Mouse (Mus musculus) heart, embryonic 12.5 days (tissue): Measurements from ENCODE around the gene Defb29. TPM values are rescaled to one million over a fixed set of nuclear protein-coding genes. Genes with fewer than 3 reads are reported as not detected.

Experiments used
- ATAC-seq: fragments of 200-750 bp; cut with Nextera tagmentation; 2 replicates; pipeline ENCODE4 v1.8.0; 2017; ENCODE audit warnings: moderate TSS enrichment, moderate library complexity; ENCODE audit not compliant: insufficient number of reproducible peaks, low FRiP score
- H3K27ac ChIP-seq: fragments of 300-500 bp; sonication (generic); 2 replicates; pipeline ENCODE4 v1.5.1; 2016; ENCODE audit warnings: mild to moderate bottlenecking, moderate library complexity; ENCODE audit not compliant: poor library complexity, severe bottlenecking
- H3K27me3 ChIP-seq: fragments of 300-500 bp; sonication (generic); replicated peaks from 2 replicates; pipeline ENCODE4 v1.6.1; 2016; ENCODE audit warnings: mild to moderate bottlenecking, moderate library complexity
- H3K36me3 ChIP-seq: fragments of 300-500 bp; sonication (generic); 2 replicates; pipeline ENCODE4 v1.6.1; 2016; ENCODE audit warnings: mild to moderate bottlenecking, moderate library complexity
- H3K4me1 ChIP-seq: fragments of 300-500 bp; sonication (generic); replicated peaks from 2 replicates; pipeline ENCODE4 v1.6.1; 2016; ENCODE audit warnings: mild to moderate bottlenecking
- H3K4me2 ChIP-seq: fragments of 300-500 bp; sonication (generic); 2 replicates; pipeline ENCODE4 v1.6.1; 2016; ENCODE audit warnings: mild to moderate bottlenecking, moderate library complexity
- H3K4me3 ChIP-seq: fragments of 300-500 bp; sonication (generic); 2 replicates; pipeline ENCODE4 v1.5.1; 2016; ENCODE audit warnings: mild to moderate bottlenecking
- H3K9ac ChIP-seq: fragments of 300-500 bp; sonication (generic); 2 replicates; pipeline ENCODE4 v1.6.1; 2016; ENCODE audit warnings: mild to moderate bottlenecking, moderate library complexity
- H3K9me3 ChIP-seq: fragments of 300-500 bp; sonication (generic); replicated peaks from 2 replicates; pipeline ENCODE4 v1.6.1; 2016; ENCODE audit warnings: mild to moderate bottlenecking, moderate library complexity
- WGBS: fragments of 180-500 bp; shearing (Covaris S2); methylation state at CpG from one replicate; pipeline ENCODE4 v1.1.7; 2016; 5-methylcytosine and 5-hydroxymethylcytosine counted together
- polyA plus RNA-seq: library from polyadenylated mRNA; unstranded; fragments of >200 nt; fragmentation: Nextera tagmentation; extraction: Ambion mirVana; gene quantifications from 2 replicates; pipeline ENCODE4 v1.2.1, GENCODE M21; 2016

The Defb29 gene
- polyA plus RNA-seq, 1 experiment from 2014 or later, result not detected

DNA sequence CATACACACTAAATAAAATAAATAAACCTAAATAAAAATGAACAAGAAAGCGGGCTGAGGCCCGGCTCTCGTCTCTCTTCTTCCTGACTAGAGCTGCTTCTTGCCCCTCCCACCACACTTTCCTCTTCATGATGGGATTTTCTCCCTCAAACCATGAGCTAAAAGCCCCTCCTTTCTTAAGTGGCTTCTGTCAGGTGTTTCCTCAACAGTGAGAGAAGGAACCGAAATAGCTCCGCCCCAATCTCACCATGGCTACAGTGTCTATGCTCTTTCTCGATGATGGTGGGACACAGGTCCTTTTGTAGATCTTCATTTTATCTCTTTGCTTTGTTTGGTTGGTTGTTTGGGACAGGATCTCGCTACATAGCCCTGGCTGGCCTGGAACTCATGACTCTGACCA is 16.8 kb upstream of the Defb29 start:
- H3K27me3 ChIP-seq, result no peaks in the 10 kb centered on the region

DNA sequence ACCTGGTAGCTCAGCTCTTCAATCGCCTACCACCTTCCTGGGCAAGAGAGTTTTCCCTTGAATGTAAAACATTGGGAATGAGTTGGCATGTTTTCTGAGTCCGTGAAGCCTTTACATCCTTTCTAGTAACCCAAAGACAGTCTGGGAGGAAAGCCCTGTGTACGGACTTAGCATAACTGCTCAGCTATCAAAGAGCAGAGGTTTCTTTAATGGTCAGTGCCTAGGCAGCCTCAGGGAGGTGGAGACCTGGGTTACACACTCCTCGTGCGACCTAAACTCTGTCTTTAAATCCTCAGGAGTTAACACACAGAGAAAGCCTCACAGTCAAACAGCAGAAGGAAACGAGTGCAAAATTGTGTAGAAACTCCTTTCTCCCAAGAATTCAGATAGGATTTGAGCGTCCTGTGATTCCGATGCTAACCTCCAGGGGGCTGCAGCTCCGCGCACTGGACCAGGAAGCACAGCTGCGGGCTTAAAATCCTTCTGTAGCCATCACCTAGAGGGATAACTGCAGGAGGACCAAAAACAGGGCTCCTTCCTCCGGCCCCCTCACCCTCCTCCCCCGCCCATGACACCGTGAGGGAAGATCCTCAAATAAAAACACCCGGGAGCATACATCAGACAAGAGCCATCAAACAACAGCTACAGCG is 14.0 kb upstream of the Defb29 start:
- H3K27me3 ChIP-seq, result no peaks in the 10 kb centered on the region
- H3K27ac ChIP-seq, result no peak overlapping the region
- ATAC-seq, result no peak
- H3K36me3 ChIP-seq, result no peaks in the 10 kb centered on the region
- H3K4me2 ChIP-seq, result peak overlapping the region; percentile 44
- no peaks in the 10 kb centered on the region for H3K4me1 ChIP-seq
- WGBS, result 11% methylated on average over 16 of the region's 16 CpGs
- H3K9me3 ChIP-seq, result no peaks in the 10 kb centered on the region
- H3K4me3 ChIP-seq, result no peak overlapping the region
- no peak overlapping the region for H3K9ac ChIP-seq

More for the DNA sequence above, 16.8 kb upstream of the Defb29 start:
- Histone ChIP-seq H3K9ac (no peak overlapping the region), H3K4me3 (no peak overlapping the region), H3K4me2 (no peak overlapping the region), H3K4me1 (no peaks in the 10 kb centered on the region), H3K36me3 (no peaks in the 10 kb centered on the region), H3K27ac (no peak overlapping the region), H3K9me3 (no peaks in the 10 kb centered on the region)
- WGBS, result 81% methylated on average over 7 of the region's 7 CpGs
- no peak for ATAC-seq

- Histone ChIP-seq H3K4me3 (no peak overlapping the region), H3K36me3 (no peaks in the 10 kb centered on the region), H3K4me1 (0 out of 2 replicates have a peak, but pooled peaks cover 3% of the 10 kb centered on the region), H3K9me3 (no peaks in the 10 kb centered on the region), H3K4me2 (no peak overlapping the region), H3K27ac (no peak overlapping the region), H3K27me3 (no peaks in the 10 kb centered on the region), H3K9ac (no peak overlapping the region)
- no peak for ATAC-seq
- 74% methylated on average over 5 of the region's 5 CpGs for WGBS
Observed at GRCm38 (mm10) chr2:152548124-152548523, 8.2 kb upstream of the Defb29 start.

- H3K27ac ChIP-seq, result no peak overlapping the region
- H3K4me1 ChIP-seq, result 0 out of 2 replicates have a peak, but pooled peaks cover 3% of the 10 kb centered on the region
- no peak overlapping the region for H3K4me3 ChIP-seq
- WGBS, result 31% methylated on average over 4 of the region's 4 CpGs
- no peak overlapping the region for H3K4me2 ChIP-seq
- peak; percentile 33; the same call in 1 of the 2 replicates for ATAC-seq
- peaks cover 4% of the 10 kb centered on the region for H3K9me3 ChIP-seq
- no peaks in the 10 kb centered on the region for H3K36me3 ChIP-seq
- no peaks in the 10 kb centered on the region for H3K27me3 ChIP-seq
- no peak overlapping the region for H3K9ac ChIP-seq
Observed at GRCm38 (mm10) chr2:152544691-152545090, 4.8 kb upstream of the Defb29 start.

DNA sequence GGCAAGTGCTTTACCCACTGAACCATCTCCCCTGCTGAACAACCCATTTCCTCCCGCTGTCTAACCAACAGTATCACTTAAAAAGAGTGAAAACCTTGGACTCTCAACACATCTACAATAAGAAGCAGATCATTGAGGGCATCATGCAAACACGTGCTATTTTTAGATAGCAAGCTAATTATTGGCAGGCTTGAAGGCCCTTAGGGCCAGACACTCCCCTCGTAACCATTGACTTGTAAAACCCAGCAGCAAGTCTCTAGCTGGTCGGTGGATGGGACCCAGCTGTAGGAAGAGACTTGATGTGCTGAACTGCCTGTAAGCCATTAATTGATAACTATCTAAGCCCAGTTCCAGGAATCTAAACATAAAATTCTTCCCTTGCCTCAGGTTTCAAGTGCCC is 3.6 kb upstream of the Defb29 start:
- H3K27ac ChIP-seq, result no peak overlapping the region
- no peaks in the 10 kb centered on the region for H3K27me3 ChIP-seq
- no peaks in the 10 kb centered on the region for H3K36me3 ChIP-seq
- no peak for ATAC-seq
- no peak overlapping the region for H3K4me3 ChIP-seq
- WGBS, result 58% methylated on average over 4 of the region's 4 CpGs
- H3K4me2 ChIP-seq, result no peak overlapping the region
- H3K4me1 ChIP-seq, result 0 out of 2 replicates have a peak, but pooled peaks cover 3% of the 10 kb centered on the region
- H3K9me3 ChIP-seq, result peaks cover 4% of the 10 kb centered on the region
- H3K9ac ChIP-seq, result no peak overlapping the region

DNA sequence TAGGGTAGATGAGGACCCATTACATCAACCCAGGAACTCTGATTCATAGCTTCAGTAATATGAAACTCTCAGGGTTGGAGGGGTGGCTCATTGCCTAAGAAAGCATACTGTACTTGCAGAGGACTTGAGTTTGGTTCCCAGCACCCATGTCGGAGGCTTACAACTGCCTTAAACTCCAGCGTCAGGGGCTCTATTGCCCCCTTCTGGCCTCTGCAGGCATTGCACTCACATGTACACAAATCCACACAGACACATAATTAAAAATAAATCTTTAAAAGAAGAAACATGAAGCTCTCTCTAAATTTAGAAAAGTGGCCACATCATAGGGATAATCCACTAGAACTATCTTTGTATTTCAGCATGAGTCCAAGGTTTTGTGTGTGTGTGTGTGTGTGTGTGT is 3.0 kb upstream of the Defb29 start:
- H3K4me2 ChIP-seq, result no peak overlapping the region
- no peaks in the 10 kb centered on the region for H3K36me3 ChIP-seq
- 0 out of 2 replicates have a peak, but pooled peaks cover 3% of the 10 kb centered on the region for H3K4me1 ChIP-seq
- 74% methylated on average over 2 of the region's 2 CpGs for WGBS
- peaks cover 4% of the 10 kb centered on the region for H3K9me3 ChIP-seq
- ATAC-seq, result no peak
- H3K9ac ChIP-seq, result no peak overlapping the region
- no peaks in the 10 kb centered on the region for H3K27me3 ChIP-seq
- H3K27ac ChIP-seq, result no peak overlapping the region
- H3K4me3 ChIP-seq, result no peak overlapping the region

GRCm38 (mm10) chr2:152541979-152542378 is 2.1 kb upstream of the Defb29 start:
- Histone ChIP-seq H3K27me3 (no peaks in the 10 kb centered on the region), H3K4me3 (no peak overlapping the region), H3K9me3 (peaks cover 4% of the 10 kb centered on the region), H3K4me2 (no peak overlapping the region), H3K36me3 (no peaks in the 10 kb centered on the region), H3K4me1 (0 out of 2 replicates have a peak, but pooled peaks cover 3% of the 10 kb centered on the region), H3K27ac (no peak overlapping the region), H3K9ac (no peak overlapping the region)
- ATAC-seq, result no peak
- WGBS, result 78% methylated on average over 9 of the region's 9 CpGs

GRCm38 (mm10) chr2:152517981-152518380 is 21.9 kb downstream of the Defb29 start, which contains the start of gene Defb28:
Gene Defb28, plus strand, starts transcription at chr2:152518255.
- Histone ChIP-seq H3K27ac (no peak within 1 kb of the TSS), H3K27me3 (0 out of 2 replicates have a peak, but pooled peaks cover 3% of the 10 kb centered on the region), H3K36me3 (no peaks in the 10 kb centered on the region), H3K9me3 (no peaks in the 10 kb centered on the region), H3K4me3 (no peak within 1 kb of the TSS), H3K4me2 (no peak within 1 kb of the TSS), H3K9ac (no peak within 1 kb of the TSS), H3K4me1 (no peaks in the 10 kb centered on the region)
- WGBS, result 60% methylated on average over 4 of the region's 4 CpGs
- no peak for ATAC-seq

DNA sequence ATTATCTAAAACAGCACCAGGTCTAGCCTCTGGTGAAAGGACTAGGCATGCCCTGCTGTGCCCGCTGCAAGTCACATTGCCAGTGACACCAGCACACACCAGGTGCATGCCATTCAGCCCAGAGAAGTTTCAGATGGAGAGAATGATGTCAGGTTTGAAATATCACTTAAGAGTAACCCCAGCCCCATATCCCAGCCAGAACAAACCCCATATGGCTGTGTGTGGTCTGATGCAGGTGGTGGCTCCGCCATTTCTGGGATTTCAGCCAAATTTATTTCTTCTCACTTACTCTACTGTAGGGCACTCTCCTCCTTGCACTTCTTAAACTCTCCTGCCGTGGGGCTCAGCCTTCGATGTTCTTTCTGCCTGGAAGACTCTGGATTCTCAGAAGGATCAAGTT is 23.8 kb downstream of the Defb29 start:
- Histone ChIP-seq H3K9ac (no peak overlapping the region), H3K4me2 (no peak overlapping the region), H3K4me3 (no peak overlapping the region), H3K27me3 (0 out of 2 replicates have a peak, but pooled peaks cover 3% of the 10 kb centered on the region), H3K4me1 (no peaks in the 10 kb centered on the region), H3K9me3 (no peaks in the 10 kb centered on the region), H3K27ac (no peak overlapping the region), H3K36me3 (no peaks in the 10 kb centered on the region)
- 73% methylated on average over 4 of the region's 4 CpGs for WGBS
- ATAC-seq, result no peak

- no peaks in the 10 kb centered on the region for H3K9me3 ChIP-seq
- H3K9ac ChIP-seq, result no peak within 1 kb of the TSS
- no peaks in the 10 kb centered on the region for H3K27me3 ChIP-seq
- no peaks in the 10 kb centered on the region for H3K36me3 ChIP-seq
- H3K4me3 ChIP-seq, result no peak within 1 kb of the TSS
- H3K4me1 ChIP-seq, result no peaks in the 10 kb centered on the region
- 82% methylated on average over 1 of the region's 1 CpGs for WGBS
- no peak within 1 kb of the TSS for H3K27ac ChIP-seq
- ATAC-seq, result no peak
- no peak within 1 kb of the TSS for H3K4me2 ChIP-seq
Observed at GRCm38 (mm10) chr2:152511592-152511991, 28.3 kb downstream of the Defb29 start, which contains the start of gene Defb26. Gene Defb26, minus strand, starts transcription at chr2:152511692.

- WGBS, result 62% methylated on average over 2 of the region's 2 CpGs
- ATAC-seq, result no peak
- Histone ChIP-seq H3K9me3 (no peaks in the 10 kb centered on the region), H3K9ac (no peak overlapping the region), H3K4me3 (no peak overlapping the region), H3K4me2 (no peak overlapping the region), H3K36me3 (no peaks in the 10 kb centered on the region), H3K4me1 (no peaks in the 10 kb centered on the region), H3K27me3 (no peaks in the 10 kb centered on the region), H3K27ac (no peak overlapping the region)
Observed at GRCm38 (mm10) chr2:152503950-152504349, 35.9 kb downstream of the Defb29 start.

DNA sequence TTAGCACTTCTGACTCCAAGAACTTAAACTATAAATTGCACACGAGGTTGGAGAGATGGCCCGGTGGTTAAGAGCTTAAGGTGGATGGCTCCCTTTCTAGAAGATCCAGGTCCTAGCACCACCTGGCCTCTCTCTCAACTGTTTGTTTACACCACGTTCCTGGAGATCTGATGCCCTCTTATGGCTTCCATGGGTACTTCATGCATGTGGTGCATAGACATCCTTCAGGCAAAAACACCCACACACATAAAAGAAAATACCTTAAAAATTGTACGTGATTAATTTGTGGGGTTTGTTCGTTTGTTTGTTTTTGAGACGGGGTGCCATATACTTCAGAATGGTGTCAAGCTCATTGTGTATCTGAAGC is 39.1 kb downstream of the Defb29 start:
- H3K4me3 ChIP-seq, result no peak overlapping the region
- no peak overlapping the region for H3K4me2 ChIP-seq
- H3K27me3 ChIP-seq, result no peaks in the 10 kb centered on the region
- no peak overlapping the region for H3K9ac ChIP-seq
- 73% methylated on average over 6 of the region's 6 CpGs for WGBS
- no peaks in the 10 kb centered on the region for H3K9me3 ChIP-seq
- H3K4me1 ChIP-seq, result no peaks in the 10 kb centered on the region
- no peaks in the 10 kb centered on the region for H3K36me3 ChIP-seq
- no peak overlapping the region for H3K27ac ChIP-seq
- no peak for ATAC-seq
